Mouse (Mus musculus): ENCODE measurements around the gene Bcan. TPM values are rescaled to one million over a fixed set of nuclear protein-coding genes. Genes with fewer than 3 reads are reported as not detected.

The Bcan gene
- polyA plus RNA-seq, 1 experiment from 2014 or later: 0.06 TPM

- Histone ChIP-seq H3K27ac (replicated peaks; ENCODE audit: low read depth, low read length) (no peak overlapping the region), H3K9me3 (replicated peaks; ENCODE audit: control insufficient read depth, low read length) (no peaks in the 10 kb centered on the region; the same call in 1 of the 2 replicates), H3K4me1 (ENCODE audit: control insufficient read depth, insufficient read depth, low read length) (peaks cover 10% of the 10 kb centered on the region), H3K4me3 (ENCODE audit: low read depth, low read length) (no peak overlapping the region), H3K4me2 (ENCODE audit: low read depth, low read length) (no peak overlapping the region), H3K36me3 (replicated peaks; ENCODE audit: control insufficient read depth, insufficient read depth, low read depth, low read length) (no peaks in the 10 kb centered on the region), H3K9ac (replicated peaks; ENCODE audit: low read length) (no peak overlapping the region), H3K27me3 (ENCODE audit: control insufficient read depth, insufficient read depth, low read length) (peaks cover 31% of the 10 kb centered on the region)
- WGBS: 51% methylated on average over 7 of the region's 7 CpGs
- no peak for ATAC-seq (replicated peaks; ENCODE audit: insufficient number of reproducible peaks, low FRiP score, low TSS enrichment, low read depth)
- DNase-seq (ENCODE audit: low spot score): no peak
Measured at GRCm38 (mm10) chr3:88026823-88027222, 26.8 kb upstream of the Bcan start.

DNA sequence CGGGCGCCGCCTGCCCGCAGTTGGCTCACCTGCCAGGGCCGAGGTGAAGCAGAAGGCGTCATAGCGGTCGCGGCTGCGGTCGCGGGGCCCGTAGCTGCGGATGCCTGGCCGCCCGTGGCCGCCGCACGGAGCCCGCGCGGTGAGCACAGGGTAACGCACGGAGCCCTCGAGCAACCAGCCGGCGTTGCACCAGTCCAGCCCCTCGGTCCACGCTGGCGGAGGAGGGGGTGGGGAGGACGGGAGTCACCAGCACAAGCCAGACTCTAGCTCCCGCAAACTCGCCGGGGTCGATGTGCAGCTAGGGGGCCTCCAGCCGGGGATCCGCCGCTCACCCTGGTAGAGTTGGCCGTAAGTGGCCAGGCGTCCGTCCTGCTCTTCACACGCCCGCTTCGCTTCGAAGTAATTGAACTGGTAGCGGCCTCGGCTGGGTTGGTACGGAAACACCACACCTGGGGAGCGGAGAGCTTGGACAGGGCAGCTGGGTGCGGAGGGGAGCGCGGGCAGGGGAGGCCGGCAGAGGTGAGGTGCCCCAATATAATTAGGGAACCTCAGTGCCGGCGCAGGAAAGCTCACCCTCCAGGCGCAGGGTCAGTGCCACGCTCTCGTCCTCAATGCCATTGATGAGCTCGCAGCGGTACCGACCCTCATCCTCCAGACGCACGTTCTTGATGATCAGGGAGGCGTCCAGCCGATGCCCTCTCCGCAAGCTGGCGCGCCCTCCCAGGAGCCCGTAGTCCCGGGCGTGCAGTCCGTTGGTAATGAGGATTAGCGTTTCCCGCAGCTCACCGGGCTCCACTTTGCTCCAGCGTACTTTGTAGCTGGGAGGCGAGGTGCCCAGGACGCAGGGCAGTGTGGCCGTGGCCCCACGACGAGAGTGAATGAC, 23.4 kb upstream of the Bcan start:
- Histone ChIP-seq H3K4me2 (ENCODE audit: low read depth, low read length) (peak overlapping the region; percentile 95), H3K4me1 (ENCODE audit: control insufficient read depth, insufficient read depth, low read length) (peaks cover 10% of the 10 kb centered on the region), H3K27ac (replicated peaks; ENCODE audit: low read depth, low read length) (no peak overlapping the region), H3K4me3 (ENCODE audit: low read depth, low read length) (peak overlapping the region; percentile 51), H3K9ac (replicated peaks; ENCODE audit: low read length) (peak overlapping the region; percentile 25), H3K27me3 (ENCODE audit: control insufficient read depth, insufficient read depth, low read length) (peaks cover 44% of the 10 kb centered on the region), H3K9me3 (replicated peaks; ENCODE audit: control insufficient read depth, low read length) (no peaks in the 10 kb centered on the region; the same call in 1 of the 2 replicates), H3K36me3 (replicated peaks; ENCODE audit: control insufficient read depth, insufficient read depth, low read depth, low read length) (no peaks in the 10 kb centered on the region)
- DNase-seq (ENCODE audit: low spot score): peak; percentile 42
- ATAC-seq (replicated peaks; ENCODE audit: insufficient number of reproducible peaks, low FRiP score, low TSS enrichment, low read depth): peak; percentile 66
- WGBS: 1% methylated on average over 81 of the region's 81 CpGs

- H3K9me3 ChIP-seq (replicated peaks; ENCODE audit: control insufficient read depth, low read length): no peaks in the 10 kb centered on the region
- peaks cover 10% of the 10 kb centered on the region for H3K4me1 ChIP-seq (ENCODE audit: control insufficient read depth, insufficient read depth, low read length)
- H3K4me3 ChIP-seq (ENCODE audit: low read depth, low read length): peak overlapping the region; percentile 51
- DNase-seq (ENCODE audit: low spot score): peak; percentile 89
- H3K27me3 ChIP-seq (ENCODE audit: control insufficient read depth, insufficient read depth, low read length): peaks cover 44% of the 10 kb centered on the region
- H3K9ac ChIP-seq (replicated peaks; ENCODE audit: low read length): no peak overlapping the region
- WGBS: under 1% methylated on average over 65 of the region's 66 CpGs
- no peak overlapping the region for H3K27ac ChIP-seq (replicated peaks; ENCODE audit: low read depth, low read length)
- ATAC-seq (replicated peaks; ENCODE audit: insufficient number of reproducible peaks, low FRiP score, low TSS enrichment, low read depth): peak; percentile 77
- peak overlapping the region; percentile 95 for H3K4me2 ChIP-seq (ENCODE audit: low read depth, low read length)
- no peaks in the 10 kb centered on the region for H3K36me3 ChIP-seq (replicated peaks; ENCODE audit: control insufficient read depth, insufficient read depth, low read depth, low read length)
Measured at GRCm38 (mm10) chr3:88022322-88023191, 22.5 kb upstream of the Bcan start.

- H3K27ac ChIP-seq (replicated peaks; ENCODE audit: low read depth, low read length): no peak overlapping the region
- H3K4me2 ChIP-seq (ENCODE audit: low read depth, low read length): no peak overlapping the region
- no peaks in the 10 kb centered on the region for H3K36me3 ChIP-seq (replicated peaks; ENCODE audit: control insufficient read depth, insufficient read depth, low read depth, low read length)
- 10% methylated on average over 6 of the region's 6 CpGs for WGBS
- peaks cover 2% of the 10 kb centered on the region; the same call in 1 of the 2 replicates for H3K27me3 ChIP-seq (ENCODE audit: control insufficient read depth, insufficient read depth, low read length)
- no peaks in the 10 kb centered on the region for H3K9me3 ChIP-seq (replicated peaks; ENCODE audit: control insufficient read depth, low read length)
- H3K4me1 ChIP-seq (ENCODE audit: control insufficient read depth, insufficient read depth, low read length): no peaks in the 10 kb centered on the region
- no peak overlapping the region for H3K9ac ChIP-seq (replicated peaks; ENCODE audit: low read length)
- DNase-seq (ENCODE audit: low spot score) (no peak), ATAC-seq (replicated peaks; ENCODE audit: insufficient number of reproducible peaks, low FRiP score, low TSS enrichment, low read depth) (no peak)
- H3K4me3 ChIP-seq (ENCODE audit: low read depth, low read length): no peak overlapping the region
Measured at GRCm38 (mm10) chr3:88010634-88011265, 10.7 kb upstream of the Bcan start.

DNA sequence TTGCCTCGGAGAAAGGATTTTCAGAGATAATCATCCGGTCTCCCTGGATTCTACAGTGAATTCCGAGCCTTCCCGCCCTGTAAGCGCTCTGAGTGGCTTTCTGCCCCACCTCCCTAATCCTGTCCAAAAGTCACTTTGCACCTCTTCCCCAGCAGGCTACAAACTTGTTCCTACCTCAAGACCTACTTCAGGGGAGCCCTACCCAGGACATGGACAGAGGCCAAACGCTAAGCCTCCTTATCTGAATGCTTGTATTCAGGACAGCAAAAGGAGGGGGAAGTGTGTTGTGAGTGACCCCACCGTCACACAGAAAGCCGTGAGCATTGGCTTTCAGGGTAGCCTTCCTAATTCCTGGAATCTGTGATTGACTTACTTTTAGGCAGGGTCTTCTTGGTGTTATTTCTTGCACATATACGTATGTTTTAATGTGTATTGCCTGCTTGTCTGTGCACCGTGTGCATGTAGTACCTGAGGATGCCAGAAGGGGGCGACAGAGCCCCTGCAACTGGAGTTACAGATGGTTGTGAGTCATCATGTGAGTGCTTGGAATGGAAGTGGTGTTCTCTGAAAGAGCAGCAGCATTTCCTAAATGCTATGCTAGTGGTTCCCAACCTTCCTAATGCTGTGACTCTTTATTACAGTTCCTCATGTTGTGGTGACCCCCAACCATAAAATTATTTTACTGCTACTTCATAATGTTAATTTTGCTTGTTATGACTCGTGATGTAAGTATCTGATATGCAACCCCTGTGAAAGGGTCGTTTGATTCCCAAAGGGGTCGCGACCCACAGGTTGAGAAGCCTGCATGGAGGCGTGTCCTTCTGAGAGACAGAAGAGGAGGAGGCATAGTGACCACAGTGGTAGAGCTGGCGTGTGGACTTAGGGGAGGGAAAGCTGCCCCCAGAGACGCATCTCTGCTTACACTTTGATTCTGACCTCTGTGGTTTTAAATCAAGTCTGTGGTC, 6.1 kb upstream of the Bcan start:
- no peaks in the 10 kb centered on the region for H3K4me1 ChIP-seq (ENCODE audit: control insufficient read depth, insufficient read depth, low read length)
- H3K27ac ChIP-seq (replicated peaks; ENCODE audit: low read depth, low read length): no peak overlapping the region
- ATAC-seq (replicated peaks; ENCODE audit: insufficient number of reproducible peaks, low FRiP score, low TSS enrichment, low read depth): no peak
- DNase-seq (ENCODE audit: low spot score): no peak
- peaks cover 17% of the 10 kb centered on the region for H3K27me3 ChIP-seq (ENCODE audit: control insufficient read depth, insufficient read depth, low read length)
- no peak overlapping the region for H3K4me3 ChIP-seq (ENCODE audit: low read depth, low read length)
- no peak overlapping the region for H3K4me2 ChIP-seq (ENCODE audit: low read depth, low read length)
- WGBS: 78% methylated on average over 18 of the region's 18 CpGs
- H3K36me3 ChIP-seq (replicated peaks; ENCODE audit: control insufficient read depth, insufficient read depth, low read depth, low read length): no peaks in the 10 kb centered on the region
- H3K9ac ChIP-seq (replicated peaks; ENCODE audit: low read length): no peak overlapping the region
- H3K9me3 ChIP-seq (replicated peaks; ENCODE audit: control insufficient read depth, low read length): no peaks in the 10 kb centered on the region

GRCm38 (mm10) chr3:88002291-88002976, 2.4 kb upstream of the Bcan start:
- H3K9me3 ChIP-seq (replicated peaks; ENCODE audit: control insufficient read depth, low read length): no peaks in the 10 kb centered on the region
- H3K4me1 ChIP-seq (ENCODE audit: control insufficient read depth, insufficient read depth, low read length): peaks cover 7% of the 10 kb centered on the region
- no peak overlapping the region for H3K27ac ChIP-seq (replicated peaks; ENCODE audit: low read depth, low read length)
- DNase-seq (ENCODE audit: low spot score): no peak
- H3K4me2 ChIP-seq (ENCODE audit: low read depth, low read length): no peak overlapping the region
- WGBS: 3% methylated on average over 17 of the region's 17 CpGs
- no peak for ATAC-seq (replicated peaks; ENCODE audit: insufficient number of reproducible peaks, low FRiP score, low TSS enrichment, low read depth)
- H3K9ac ChIP-seq (replicated peaks; ENCODE audit: low read length): no peak overlapping the region
- no peak overlapping the region for H3K4me3 ChIP-seq (ENCODE audit: low read depth, low read length)
- no peaks in the 10 kb centered on the region for H3K36me3 ChIP-seq (replicated peaks; ENCODE audit: control insufficient read depth, insufficient read depth, low read depth, low read length)
- peaks cover 54% of the 10 kb centered on the region for H3K27me3 ChIP-seq (ENCODE audit: control insufficient read depth, insufficient read depth, low read length)
